Mouse (Mus musculus) right cerebral cortex, postnatal 4 days (tissue): ENCODE measurements around the gene Angptl1.

Experiments
- DNase-seq: peaks from one replicate; pipeline ENCODE4 v3.0.0-alpha.2; 2022

The Angptl1 gene

GRCm38 (mm10) chr1:156838177-156838576 lies at the start of gene Angptl1:
TSS of gene Angptl1 (plus strand) at chr1:156838562.
- DNase-seq: no peak

GRCm38 (mm10) chr1:156789844-156790490 lies 48.4 kb upstream of the Angptl1 start:
- no peak for DNase-seq

GRCm38 (mm10) chr1:156796251-156796650 lies 42.1 kb upstream of the Angptl1 start:
- DNase-seq: no peak

- DNase-seq: no peak
These were observed 37.1 kb upstream of the Angptl1 start for GRCm38 (mm10) chr1:156801276-156801675.

- DNase-seq: no peak
These were observed 30.0 kb upstream of the Angptl1 start for GRCm38 (mm10) chr1:156808332-156808731.

- DNase-seq: no peak
These were observed 26.4 kb upstream of the Angptl1 start for GRCm38 (mm10) chr1:156811928-156812327.

GRCm38 (mm10) chr1:156812716-156813115 lies 25.6 kb upstream of the Angptl1 start:
- DNase-seq: no peak

- DNase-seq: no peak
These were observed 24.9 kb upstream of the Angptl1 start for GRCm38 (mm10) chr1:156813485-156813884.

- DNase-seq: no peak
These were observed 19.1 kb upstream of the Angptl1 start for GRCm38 (mm10) chr1:156819236-156819635.

- no peak for DNase-seq
These were observed 333 bp downstream of the Angptl1 start for GRCm38 (mm10) chr1:156838695-156839094.

GRCm38 (mm10) chr1:156841625-156842339 lies 3.4 kb downstream of the Angptl1 start:
- DNase-seq: no peak

GRCm38 (mm10) chr1:156847098-156847497 lies 8.7 kb downstream of the Angptl1 start:
- DNase-seq: no peak

GRCm38 (mm10) chr1:156852409-156852808 lies 14.0 kb downstream of the Angptl1 start:
- DNase-seq: no peak

- no peak for DNase-seq
These were observed 14.5 kb downstream of the Angptl1 start for GRCm38 (mm10) chr1:156852872-156853271.

- DNase-seq: no peak
These were observed 16.2 kb downstream of the Angptl1 start for GRCm38 (mm10) chr1:156854558-156854957.

- DNase-seq: no peak
These were observed 18.3 kb downstream of the Angptl1 start for GRCm38 (mm10) chr1:156856666-156857065.

GRCm38 (mm10) chr1:156859156-156859555 lies 20.8 kb downstream of the Angptl1 start:
- no peak for DNase-seq

GRCm38 (mm10) chr1:156859711-156860250 lies 21.4 kb downstream of the Angptl1 start:
- DNase-seq: no peak

- no peak for DNase-seq
These were observed 21.9 kb downstream of the Angptl1 start for GRCm38 (mm10) chr1:156860266-156860665.

GRCm38 (mm10) chr1:156861475-156862043 lies 23.2 kb downstream of the Angptl1 start:
- no peak for DNase-seq

GRCm38 (mm10) chr1:156863726-156864125 lies 25.4 kb downstream of the Angptl1 start:
- DNase-seq: no peak

- DNase-seq: no peak
These were observed 25.9 kb downstream of the Angptl1 start for GRCm38 (mm10) chr1:156864240-156864639.

GRCm38 (mm10) chr1:156870028-156870427 lies 31.7 kb downstream of the Angptl1 start:
- no peak for DNase-seq

GRCm38 (mm10) chr1:156870616-156871015 lies 32.3 kb downstream of the Angptl1 start:
- DNase-seq: no peak
